Mouse (Mus musculus) forelimb bud, embryonic 11.5 days (tissue): ENCODE data around the gene Astl.

Experiments used
- DNase-seq: peaks from one replicate; pipeline ENCODE4 v3.0.0-alpha.2; 2012; ENCODE audit warnings: low read depth, low spot score

Astl gene

DNA sequence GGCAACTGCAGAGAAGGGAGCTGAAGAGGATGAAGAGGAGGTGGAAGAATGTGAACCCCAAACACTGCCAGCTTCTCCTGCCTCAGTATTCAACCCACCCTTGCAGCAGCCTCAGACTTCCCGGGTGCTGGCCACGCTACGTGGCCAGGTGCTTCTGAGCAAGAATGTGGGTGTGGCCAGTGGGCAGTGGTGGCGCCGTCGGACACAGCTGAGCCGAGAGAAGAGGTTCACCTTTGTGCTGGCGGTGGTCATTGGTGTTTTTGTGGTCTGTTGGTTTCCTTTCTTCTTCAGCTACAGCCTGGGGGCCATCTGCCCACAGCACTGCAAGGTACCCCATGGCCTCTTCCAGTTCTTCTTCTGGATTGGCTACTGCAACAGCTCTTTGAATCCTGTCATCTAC, 26.0 kb downstream of the Astl start:
- DNase-seq = no peak

DNA sequence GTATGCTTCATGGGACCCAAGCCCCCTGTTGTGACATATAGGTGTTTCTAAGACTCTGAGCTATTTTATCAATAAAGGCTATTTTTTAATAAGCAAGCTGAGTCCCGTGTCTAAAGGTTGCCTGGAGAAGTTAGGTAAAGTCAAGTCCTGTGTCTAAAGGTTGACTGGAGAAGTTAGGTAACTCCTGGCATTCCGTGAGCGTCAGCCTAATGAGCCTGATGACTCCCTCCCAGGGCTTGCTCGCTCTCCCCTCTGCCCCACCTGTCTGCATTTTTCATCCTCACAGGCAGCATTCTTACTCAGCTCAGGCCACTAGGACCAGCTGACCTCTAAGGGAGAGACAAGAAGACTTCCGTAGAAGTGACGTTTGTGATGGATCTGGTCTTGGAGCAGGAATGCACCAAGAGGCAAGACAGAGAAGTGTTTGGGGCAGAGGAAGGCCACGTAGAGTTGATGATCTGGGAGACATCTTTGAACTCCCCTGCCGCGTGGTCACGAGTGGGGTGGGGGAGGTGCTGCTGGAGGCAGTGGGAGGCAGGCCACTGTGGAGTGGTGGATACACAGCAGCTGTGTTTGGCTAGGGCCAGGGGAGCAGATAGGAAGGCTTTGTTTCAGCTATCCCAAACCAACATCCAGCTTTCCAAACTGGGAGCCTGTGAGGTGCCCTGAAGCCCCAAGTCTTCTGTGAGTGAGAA, 28.8 kb downstream of the Astl start:
- no peak for DNase-seq

DNA sequence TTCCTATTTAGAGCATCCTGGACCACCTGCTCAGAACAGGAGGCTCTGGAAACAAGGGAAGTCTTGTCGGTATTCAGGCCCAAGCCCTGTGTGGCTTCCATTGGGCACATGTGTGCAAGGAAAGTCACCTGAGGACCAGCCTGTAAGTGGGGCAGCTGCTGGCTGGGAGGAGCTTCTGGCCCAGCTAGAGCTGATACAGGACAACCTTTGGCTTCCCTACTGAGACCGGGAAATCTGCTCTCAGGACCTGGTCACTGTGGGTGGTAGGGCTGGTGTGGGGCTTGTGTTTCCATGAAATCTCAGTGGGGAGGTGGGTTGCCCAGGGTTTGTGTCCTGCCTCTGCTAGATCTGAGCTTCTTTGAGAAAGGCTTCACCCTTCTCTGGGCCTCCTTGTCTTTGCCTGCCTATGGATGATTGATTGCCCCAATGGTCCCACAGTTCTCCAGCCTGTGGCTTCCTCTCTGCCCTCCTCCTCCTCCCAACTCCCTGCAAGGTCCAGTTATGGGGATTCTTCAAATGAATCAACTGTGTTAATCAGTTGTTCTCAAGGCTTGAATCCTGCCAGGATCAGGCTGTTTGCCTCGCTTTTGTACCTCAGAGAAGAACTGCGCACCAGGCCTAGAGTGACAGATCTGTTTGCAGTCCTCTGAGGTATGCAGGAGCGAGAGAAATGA, 31.4 kb downstream of the Astl start:
- DNase-seq = no peak

DNA sequence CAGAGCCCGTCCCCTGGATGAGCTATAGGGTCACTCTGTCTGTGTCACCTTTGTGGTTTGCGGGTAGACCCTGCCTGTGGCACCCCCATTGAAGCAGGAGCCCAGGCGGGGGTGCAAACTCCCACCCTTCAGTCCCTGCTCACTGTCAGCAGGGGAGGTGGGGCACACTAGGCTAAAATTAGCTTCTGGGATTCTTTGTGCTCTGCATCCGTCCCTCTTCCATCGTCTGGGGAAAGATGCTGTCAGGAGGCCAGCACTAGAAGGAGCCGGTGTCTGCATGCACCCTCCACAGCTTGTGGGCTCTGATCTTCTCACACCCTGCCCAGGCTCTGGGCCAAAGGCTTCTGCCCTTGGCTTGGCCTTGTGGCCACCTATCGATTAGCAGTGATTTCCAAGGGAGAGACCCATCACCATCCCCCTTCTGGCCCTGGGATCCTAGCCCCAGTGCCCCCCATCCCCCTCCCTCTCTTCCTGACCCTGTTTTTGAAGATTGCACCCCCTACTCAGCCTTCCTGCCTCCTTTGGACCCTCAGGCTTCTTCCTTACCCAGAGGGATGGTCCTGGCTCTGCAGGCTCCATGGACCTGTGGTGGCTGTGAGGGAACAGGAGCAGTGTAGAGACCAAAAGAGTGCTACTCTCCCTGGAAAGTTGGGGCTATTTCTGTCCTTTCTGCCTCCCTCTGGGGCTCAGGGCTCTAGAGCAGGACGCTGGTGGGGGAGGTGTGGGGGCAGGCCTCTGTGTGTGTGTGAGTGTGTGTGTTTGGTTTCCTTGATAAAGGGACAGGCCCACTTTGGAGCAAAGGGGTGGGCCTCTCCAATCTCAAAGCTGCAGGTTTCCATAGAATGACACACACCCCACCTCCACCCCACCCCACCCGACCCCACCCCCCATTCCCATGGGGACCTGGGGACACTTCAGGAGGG, 32.4 kb downstream of the Astl start:
- no peak for DNase-seq

DNA sequence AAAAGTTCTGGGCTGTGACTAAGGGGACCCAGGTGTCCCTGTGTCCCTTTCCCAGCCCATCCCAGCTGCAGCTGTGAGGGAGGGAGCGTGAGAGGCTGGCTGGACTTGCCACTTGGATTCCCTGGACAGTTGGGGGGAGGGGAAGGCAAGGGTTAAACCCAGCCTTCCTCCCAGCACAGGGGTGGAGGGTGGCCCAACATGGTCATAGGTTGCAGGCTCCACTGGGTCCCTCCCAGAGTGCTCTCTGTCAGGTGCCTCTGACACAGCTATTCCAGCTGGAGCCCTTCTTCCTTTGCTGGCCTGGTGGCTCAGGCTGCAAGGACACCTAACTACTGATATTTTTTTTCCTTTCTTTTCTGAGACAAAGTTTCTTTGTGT, 33.0 kb downstream of the Astl start:
- DNase-seq = no peak

DNA sequence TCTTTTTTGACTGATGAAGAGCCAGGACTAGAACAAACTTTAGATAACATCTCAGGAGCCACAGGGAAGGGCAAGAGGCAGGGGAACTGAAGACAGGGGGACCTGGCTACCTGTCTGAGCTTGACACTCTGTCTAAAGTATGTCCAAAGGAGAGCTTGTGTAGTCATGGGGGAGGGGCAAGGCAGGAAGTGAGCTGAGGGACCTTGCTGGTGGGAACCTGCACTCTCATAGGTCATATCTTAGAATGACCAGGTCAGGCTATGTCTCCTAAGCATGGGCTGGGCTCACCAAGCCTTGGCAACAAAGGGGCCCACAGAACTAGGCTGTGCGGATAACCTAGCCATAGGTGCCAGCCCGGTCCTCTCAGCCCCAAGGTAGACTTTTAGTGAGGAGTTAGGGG, 33.6 kb downstream of the Astl start:
- no peak for DNase-seq

DNA sequence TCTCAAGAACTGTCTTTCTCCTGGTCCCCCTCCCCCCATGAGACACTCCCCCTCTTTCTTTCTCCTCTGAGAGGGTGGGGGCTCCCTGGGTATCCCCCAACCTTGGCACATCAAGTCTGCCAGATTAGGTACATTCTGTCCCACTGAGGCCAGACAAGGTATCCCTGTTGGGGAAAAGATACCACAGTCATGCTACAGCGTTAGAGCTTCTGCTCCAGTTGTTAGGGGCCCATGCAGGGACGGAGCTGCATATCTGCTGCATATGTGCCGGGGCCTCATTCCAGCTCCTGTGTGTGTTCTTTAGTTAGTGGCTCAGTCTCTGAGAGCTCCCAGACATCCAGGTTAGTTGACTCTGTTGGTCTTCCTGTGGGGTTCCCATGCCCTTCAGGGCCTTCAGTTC, 35.7 kb downstream of the Astl start:
- no peak for DNase-seq

DNA sequence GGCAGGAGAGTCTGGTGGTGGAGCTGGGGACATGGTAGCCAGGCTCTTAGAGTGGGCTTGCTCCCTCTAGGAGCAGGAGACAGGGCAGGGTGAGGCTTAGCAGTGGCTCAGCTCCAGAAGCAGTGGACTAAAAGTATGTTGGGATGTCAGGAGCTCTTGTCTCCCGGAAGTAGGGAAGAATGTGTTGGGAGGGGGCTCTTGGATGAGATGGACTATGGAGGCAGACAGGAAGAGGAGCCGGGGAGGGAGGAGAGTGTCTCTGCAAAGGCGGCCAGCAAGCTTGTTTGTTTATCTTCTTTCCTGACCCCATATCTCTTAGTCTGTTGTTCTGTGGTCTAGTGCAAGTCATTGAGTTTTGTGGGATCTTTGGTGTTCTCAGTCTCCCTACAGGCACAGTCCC, 36.6 kb downstream of the Astl start:
- DNase-seq = no peak

DNA sequence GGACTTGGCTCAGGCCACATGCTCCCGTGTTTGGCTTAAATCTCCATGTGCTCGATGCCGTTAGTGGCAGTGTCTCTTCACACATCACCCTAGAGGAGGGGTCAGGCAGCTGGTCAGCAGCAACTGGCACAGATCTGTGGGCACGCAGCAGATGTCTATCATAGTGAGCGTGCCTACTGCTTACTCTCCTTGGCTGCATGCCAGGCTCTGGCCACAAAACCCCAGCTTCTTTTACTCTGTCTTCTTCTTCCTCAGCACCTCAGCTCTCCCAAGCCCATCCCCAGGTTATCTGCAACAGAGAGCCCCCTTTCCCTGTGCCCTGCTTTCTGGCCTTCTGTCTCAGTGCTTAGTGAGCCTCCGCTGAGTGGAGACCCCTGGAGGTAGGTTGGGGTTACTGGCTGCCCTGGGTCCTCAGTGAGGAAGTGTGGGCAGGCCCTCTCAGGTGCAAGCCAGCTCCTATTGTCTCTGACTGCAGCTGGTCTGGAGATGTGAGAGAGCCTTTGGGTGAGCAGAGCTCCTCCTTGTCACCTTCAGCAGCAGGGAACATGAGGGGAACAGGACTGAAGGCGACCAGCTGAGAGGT, 37.4 kb downstream of the Astl start:
- DNase-seq = no peak

DNA sequence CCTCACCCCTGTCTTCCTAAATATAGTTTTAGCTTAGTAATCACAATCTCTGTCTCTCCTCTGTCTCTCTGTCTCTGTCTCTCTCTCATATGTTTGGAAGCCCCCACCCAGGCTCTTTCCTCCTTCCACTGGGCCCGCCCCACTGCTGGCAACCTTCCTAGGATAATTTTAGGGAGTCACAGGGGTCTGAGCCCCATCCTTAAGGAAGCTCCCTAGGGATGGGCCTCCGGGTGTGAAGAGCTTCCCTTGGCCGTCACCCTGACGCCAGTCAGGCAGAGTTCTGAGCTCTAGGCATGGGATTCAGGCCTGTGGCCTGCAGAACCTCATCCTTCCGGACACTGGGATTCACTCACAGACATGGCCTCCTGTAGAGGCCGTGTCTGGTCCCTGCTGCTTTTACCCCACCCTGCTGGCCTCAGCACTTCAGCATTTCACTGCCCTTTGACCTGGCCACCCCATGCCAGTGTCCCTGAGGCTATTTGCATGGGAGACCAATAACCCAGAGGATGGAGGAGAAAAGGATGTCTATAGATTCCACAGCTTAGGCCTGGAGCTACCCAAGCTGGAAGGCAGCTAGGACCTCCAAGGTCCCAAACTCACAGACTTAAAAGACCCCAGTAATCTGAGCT, 38.1 kb downstream of the Astl start:
- no peak for DNase-seq

DNA sequence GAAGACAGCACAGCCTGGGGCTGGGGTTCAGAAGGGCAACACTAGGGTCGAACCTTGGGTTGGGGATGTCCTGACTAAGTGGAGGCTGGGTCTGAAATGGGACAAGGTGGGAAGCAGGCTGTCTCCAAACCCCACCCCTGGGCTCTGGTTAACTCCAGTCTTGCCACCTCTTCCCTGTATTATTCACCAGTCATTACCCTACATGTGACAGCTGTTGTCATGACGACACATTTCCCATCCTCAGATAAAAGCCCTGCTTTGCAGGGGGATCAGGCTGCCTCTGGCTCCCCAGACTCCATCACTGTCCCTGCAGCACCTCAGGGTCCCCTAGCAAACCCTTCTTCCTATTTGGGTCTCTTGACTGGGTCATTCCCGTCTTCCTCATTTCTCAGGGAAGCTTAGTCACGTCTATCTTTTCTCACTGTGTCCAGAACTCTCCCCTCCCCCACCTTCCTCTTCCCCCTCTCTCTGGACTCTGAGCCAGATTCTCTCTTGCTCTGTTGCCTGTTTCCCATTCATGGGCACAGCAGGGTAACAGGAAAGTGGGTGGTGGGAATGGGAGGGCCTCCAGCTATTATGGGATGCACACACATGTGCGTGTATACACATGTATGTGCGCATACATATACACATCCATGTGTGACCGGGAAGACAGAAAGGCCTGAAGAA, 39.6 kb downstream of the Astl start:
- DNase-seq = no peak

DNA sequence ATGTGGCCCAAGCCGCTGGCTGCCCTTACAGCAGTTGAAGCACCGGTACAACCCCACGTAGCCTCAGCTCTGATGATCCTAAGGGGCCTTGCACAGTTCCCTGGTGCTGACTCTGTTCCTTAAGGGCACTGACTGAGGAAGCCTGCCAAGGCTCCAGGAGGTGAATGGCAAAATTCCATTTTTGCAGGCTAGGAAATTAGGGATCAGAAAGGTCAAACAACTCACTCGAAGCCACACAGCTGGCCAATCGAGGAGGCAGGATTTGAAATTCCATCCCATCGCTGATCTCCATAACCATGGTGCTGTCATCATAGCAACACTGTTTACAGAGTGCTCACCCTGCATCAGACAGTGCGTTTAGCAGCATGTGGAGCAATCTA, 40.2 kb downstream of the Astl start:
- DNase-seq = no peak

DNA sequence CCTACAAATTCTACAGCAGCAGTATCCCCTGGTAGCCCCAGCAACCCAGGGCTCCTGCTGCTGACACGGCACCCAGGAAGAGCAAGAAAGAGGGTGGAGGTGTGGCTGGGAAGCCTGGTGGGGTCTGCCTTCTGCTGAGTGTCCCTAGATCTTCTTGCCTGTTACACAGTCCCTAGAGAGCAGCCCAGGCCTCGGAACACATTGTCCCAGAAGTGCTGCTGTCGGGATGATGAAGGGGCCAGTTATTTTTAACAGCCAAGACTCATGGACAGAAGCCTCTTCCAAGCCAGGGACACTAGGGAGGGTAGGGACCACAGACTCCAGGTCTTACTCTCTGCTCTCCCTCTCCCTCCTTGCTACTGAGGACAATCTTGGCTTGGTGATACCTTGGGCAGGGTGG, 40.8 kb downstream of the Astl start:
- no peak for DNase-seq

DNA sequence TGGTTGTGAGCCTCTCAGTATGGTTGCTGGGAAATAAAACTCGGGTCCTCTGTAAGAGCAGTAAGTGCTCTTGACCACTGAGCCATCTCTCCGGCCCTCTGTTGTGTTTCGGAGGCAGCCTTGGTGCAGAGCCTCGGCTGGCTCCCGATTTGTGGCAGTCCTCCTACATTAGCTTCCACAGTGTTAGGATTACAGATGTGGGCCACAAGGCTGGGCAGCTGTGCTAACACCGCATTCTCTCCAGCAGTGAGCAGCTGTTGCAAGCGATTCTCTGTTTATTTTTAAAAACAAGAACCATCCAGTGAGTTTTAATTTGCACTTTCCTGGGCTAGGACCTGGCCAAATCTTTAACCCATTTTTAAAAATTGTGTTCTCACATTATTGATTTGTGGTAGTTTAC, 45.4 kb downstream of the Astl start:
- no peak for DNase-seq

DNA sequence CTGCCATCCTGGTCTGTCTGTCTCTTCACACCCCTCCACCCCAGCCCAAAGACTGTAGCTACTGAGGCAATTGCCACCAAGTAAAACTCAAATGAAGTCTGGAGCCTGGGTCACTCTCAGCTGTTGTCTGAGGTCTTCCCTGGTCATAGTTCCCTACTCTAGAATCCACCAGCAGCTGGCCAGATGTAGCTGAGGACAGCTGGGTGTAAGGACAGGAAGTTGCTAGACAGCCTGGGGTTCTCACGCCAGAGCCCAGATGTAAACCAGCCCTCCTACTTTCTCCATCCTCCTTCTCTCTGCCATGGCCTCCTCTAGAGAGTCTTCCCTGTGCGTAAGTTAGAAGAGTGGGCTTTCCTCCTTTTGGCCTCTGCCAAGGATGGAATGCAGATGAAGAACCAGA, 49.1 kb downstream of the Astl start:
- DNase-seq = no peak

DNA sequence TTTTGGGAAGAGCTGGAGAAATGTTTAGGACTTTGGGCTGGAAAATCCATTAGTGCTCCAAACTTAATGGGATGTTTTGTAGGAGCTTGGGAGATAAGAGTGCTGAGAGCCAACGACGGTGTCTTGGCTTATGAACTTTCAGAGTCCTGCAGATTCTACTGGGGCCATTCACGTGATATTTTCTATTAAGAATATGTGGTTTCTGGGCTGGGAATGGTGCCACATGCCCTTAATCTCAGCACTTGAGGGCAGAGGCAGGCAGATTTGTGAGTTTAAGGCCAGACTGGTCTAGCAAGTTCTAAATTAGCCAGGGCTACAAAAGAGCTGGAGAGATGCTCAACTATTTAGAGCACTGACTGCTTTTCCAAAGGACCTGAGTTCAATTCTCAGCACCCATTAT, 51.9 kb downstream of the Astl start:
- no peak for DNase-seq

DNA sequence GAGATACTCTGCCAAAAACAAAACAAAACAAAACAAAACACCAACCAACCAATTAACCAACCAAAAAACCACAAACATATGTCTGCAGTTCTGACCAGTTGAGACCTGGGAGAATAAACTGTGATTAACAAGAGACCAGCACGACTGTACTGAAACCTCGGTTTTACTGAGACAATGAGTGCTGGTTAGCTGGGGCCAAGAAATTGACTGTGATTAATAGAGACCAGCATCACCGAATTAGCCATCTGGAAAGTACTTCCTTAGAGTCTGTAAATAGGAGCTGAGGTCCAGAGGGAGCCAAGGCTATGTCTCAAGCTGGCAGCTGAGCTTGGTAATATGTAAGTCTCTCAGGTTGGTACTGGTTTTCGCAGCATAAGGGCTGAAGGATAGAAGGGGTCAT, 52.4 kb downstream of the Astl start:
- DNase-seq = no peak

DNA sequence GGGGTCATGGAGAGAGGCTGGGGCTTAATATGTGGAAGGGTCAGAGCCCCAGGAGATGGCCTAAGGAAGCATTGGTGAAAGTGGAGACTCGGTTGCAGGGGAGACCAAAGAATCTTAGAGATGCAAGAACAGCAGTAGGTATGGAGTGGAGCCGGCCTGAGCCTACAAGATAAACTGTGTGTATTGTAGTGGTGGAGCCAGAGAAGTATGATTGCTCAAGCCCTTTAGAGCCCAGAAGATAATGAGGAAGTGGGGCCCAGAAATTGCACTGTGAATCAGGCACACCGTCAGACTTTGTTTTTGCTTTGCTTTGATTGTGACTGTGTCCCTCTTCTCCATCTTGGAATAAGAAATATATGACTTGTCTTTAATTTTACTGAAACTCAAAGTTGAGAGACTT, 52.9 kb downstream of the Astl start:
- DNase-seq = no peak

DNA sequence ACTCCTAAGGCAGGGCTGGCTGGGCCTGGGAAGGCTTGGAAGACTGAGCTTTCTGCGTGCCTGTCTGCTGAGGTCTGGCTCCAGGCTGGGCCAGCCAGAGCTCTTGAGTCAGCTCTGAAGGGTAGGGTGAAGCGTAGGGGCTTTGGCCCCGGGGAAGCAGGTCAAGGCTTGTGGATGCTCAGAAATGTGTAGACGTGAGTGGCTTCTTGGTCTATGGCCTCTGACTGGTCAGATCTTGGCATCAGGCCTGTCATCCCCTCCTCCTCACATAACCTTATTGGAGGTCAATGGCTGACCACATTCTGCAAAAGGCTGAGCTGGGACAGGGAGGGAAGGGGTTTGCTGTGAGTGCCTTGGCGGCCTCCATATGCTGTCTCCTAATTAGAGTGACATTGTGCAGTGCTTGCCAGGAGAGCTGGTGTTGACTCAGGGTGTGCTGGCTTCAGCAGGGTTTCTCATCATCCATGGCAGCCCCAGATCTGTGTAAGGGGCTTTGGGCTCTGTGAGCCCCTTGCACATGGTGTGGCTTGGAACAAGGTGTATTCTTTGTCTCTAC, 56.2 kb downstream of the Astl start:
- DNase-seq = no peak

DNA sequence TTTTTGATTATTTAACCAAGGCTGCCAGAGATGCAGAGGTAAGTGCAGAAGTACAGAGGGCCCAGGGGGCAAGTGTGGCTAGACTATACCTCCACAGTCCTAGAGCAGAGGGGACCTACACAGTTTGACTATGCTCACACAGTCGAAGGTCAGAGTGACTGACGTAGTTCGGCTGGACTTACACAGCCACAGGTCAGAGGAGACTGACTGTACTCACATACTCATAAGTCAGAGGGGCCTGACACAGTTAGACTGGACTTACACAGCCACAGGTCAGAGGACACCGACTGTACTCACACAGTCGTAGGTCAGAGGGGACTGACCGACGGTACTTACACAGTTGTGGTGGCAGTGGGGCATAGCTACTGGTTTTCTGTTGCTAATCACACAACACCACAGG, 60.3 kb downstream of the Astl start:
- no peak for DNase-seq
